Mouse (Mus musculus) kidney, embryonic 16.5 days (tissue): ENCODE results near the gene Magt1. TPM values are rescaled to one million over a fixed set of nuclear protein-coding genes. Genes with fewer than 3 reads are reported as not detected.
"Not testable (repeated sequence)": the region's sequence is repeated elsewhere in the genome, so short reads cannot be mapped to it uniquely, and the experiment has no call there.

Experiments used
- ATAC-seq: fragments of 200-750 bp; cut with Nextera tagmentation; 2 replicates; pipeline ENCODE4 v1.8.0; 2017; ENCODE audit warnings: moderate TSS enrichment; ENCODE audit not compliant: low FRiP score, low TSS enrichment
- H3K27ac ChIP-seq: fragments of 300-500 bp; sonication (generic); 2 replicates; pipeline ENCODE4 v1.5.1; 2014; ENCODE audit warnings: low read length
- H3K27me3 ChIP-seq: fragments of 300-500 bp; sonication (generic); 2 replicates; pipeline ENCODE4 v1.6.1; 2014; ENCODE audit warnings: low read length, control low read depth, mixed read lengths; ENCODE audit not compliant: insufficient read depth
- H3K36me3 ChIP-seq: fragments of 300-500 bp; sonication (generic); 2 replicates; pipeline ENCODE4 v1.6.1; 2014; ENCODE audit warnings: low read length, control low read depth, mixed read lengths; ENCODE audit not compliant: insufficient read depth
- H3K4me1 ChIP-seq: fragments of 300-500 bp; sonication (generic); 2 replicates; pipeline ENCODE4 v1.6.1; 2014; ENCODE audit warnings: low read length, control low read depth, mixed read lengths; ENCODE audit not compliant: insufficient read depth
- H3K4me2 ChIP-seq: fragments of 300-500 bp; sonication (generic); replicated peaks from 2 replicates; pipeline ENCODE4 v1.6.1; 2014; ENCODE audit warnings: low read depth, low read length
- H3K4me3 ChIP-seq: fragments of 300-500 bp; sonication (generic); 2 replicates; pipeline ENCODE4 v1.5.1; 2014; ENCODE audit warnings: mild to moderate bottlenecking, low read length
- H3K9ac ChIP-seq: fragments of 300-500 bp; sonication (generic); replicated peaks from 2 replicates; pipeline ENCODE4 v1.6.1; 2014; ENCODE audit warnings: low read length
- H3K9me3 ChIP-seq: fragments of 300-500 bp; sonication (generic); 2 replicates; pipeline ENCODE4 v1.6.1; 2016; ENCODE audit warnings: low read length, control low read depth
- WGBS: fragments of 180-500 bp; shearing (Covaris S2); extraction: QIAGEN DNeasy Blood & Tissue Kit; methylation state at CpG from one replicate; pipeline ENCODE4 v1.1.7; 2014; 5-methylcytosine and 5-hydroxymethylcytosine counted together
- polyA plus RNA-seq: library from polyadenylated mRNA; unstranded; fragments of >200 nt; fragmentation: Nextera tagmentation; extraction: Ambion mirVana; gene quantifications from 2 replicates; pipeline ENCODE4 v1.2.1, GENCODE M21; 2015

Magt1 gene
- polyA plus RNA-seq, 1 experiment from 2014 or later = 72.5 TPM

- peak overlapping the region; percentile 64 for H3K4me3 ChIP-seq
- peak overlapping the region; percentile 77 for H3K9ac ChIP-seq
- peak overlapping the region; percentile 53 for H3K4me2 ChIP-seq
- H3K27ac ChIP-seq = peak overlapping the region; percentile 80
- ATAC-seq = no peak; the same call in 1 of the 2 replicates
- 20% methylated on average over 8 of the region's 8 CpGs for WGBS
- H3K9me3 ChIP-seq = no peaks in the 10 kb centered on the region
- H3K4me1 ChIP-seq = 0 out of 2 replicates have a peak, but pooled peaks cover 2% of the 10 kb centered on the region
- no peaks in the 10 kb centered on the region for H3K36me3 ChIP-seq
- peaks cover 3% of the 10 kb centered on the region; the same call in 1 of the 2 replicates for H3K27me3 ChIP-seq
Measured at GRCm38 (mm10) chrX:106027343-106027674, 15.6 kb upstream of the Magt1 start.

- peak within 1 kb of the TSS; percentile 64 for H3K4me3 ChIP-seq
Measured at GRCm38 (mm10) chrX:106026418-106027342, 15.0 kb upstream of the Magt1 start, which contains the start of gene Atp7a. Atp7a (plus strand) TSS chrX:106027276.

DNA sequence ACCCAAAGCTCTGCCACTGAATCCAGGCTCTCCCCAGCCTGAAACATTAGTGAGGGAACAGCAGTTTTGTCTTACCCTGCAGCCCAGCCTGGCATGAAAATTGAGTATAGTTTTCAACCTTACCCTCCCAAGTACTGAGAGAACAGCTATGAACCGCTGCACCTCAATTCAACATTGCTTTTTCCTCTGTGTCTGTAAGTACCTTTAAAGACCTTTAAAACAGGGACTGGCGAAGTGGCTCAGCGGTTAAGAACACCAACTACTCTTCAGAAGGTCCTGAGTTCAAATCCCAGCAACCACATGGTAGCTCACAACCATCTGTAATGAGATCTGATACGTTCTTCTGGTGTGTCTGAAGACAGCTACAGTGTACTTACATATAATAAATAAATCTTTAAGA lies 5.8 kb upstream of the Magt1 start:
- peaks cover 7% of the 10 kb centered on the region; the same call in 1 of the 2 replicates for H3K4me1 ChIP-seq
- no peak overlapping the region for H3K27ac ChIP-seq
- H3K36me3 ChIP-seq = 0 out of 2 replicates have a peak, but pooled peaks cover 3% of the 10 kb centered on the region
- no peaks in the 10 kb centered on the region; the same call in 1 of the 2 replicates for H3K27me3 ChIP-seq
- WGBS = 76% methylated on average over 4 of the region's 4 CpGs
- H3K4me2 ChIP-seq = 0 out of 2 replicates have a peak overlapping the region, but pooled peaks have one; percentile 37
- H3K9ac ChIP-seq = no peak overlapping the region
- no peaks in the 10 kb centered on the region for H3K9me3 ChIP-seq
- no peak for ATAC-seq
- H3K4me3 ChIP-seq = peak overlapping the region; percentile 24; the same call in 1 of the 2 replicates

More at GRCm38 (mm10) chrX:106026418-106027342, 15.0 kb upstream of the Magt1 start, which contains the start of gene Atp7a:
- Histone ChIP-seq H3K4me2 (peak within 1 kb of the TSS; percentile 54), H3K9me3 (no peaks in the 10 kb centered on the region), H3K9ac (peak within 1 kb of the TSS; percentile 77), H3K27me3 (peaks cover 3% of the 10 kb centered on the region; the same call in 1 of the 2 replicates), H3K4me1 (no peaks in the 10 kb centered on the region), H3K27ac (peak within 1 kb of the TSS; percentile 80), H3K36me3 (no peaks in the 10 kb centered on the region)
- 19% methylated on average over 36 of the region's 36 CpGs for WGBS
- ATAC-seq = peak; percentile 98

GRCm38 (mm10) chrX:106017102-106017501 lies 5.4 kb upstream of the Magt1 start:
- Histone ChIP-seq H3K4me1 (peaks cover 9% of the 10 kb centered on the region; the same call in 1 of the 2 replicates), H3K27ac (no peak overlapping the region), H3K9me3 (no peaks in the 10 kb centered on the region), H3K27me3 (no peaks in the 10 kb centered on the region; the same call in 1 of the 2 replicates), H3K4me3 (peak overlapping the region; percentile 24), H3K36me3 (0 out of 2 replicates have a peak, but pooled peaks cover 3% of the 10 kb centered on the region), H3K4me2 (peak overlapping the region; percentile 37), H3K9ac (0 out of 2 replicates have a peak overlapping the region, but pooled peaks have one; percentile 35)
- 80% methylated on average over 3 of the region's 3 CpGs for WGBS
- no peak for ATAC-seq

DNA sequence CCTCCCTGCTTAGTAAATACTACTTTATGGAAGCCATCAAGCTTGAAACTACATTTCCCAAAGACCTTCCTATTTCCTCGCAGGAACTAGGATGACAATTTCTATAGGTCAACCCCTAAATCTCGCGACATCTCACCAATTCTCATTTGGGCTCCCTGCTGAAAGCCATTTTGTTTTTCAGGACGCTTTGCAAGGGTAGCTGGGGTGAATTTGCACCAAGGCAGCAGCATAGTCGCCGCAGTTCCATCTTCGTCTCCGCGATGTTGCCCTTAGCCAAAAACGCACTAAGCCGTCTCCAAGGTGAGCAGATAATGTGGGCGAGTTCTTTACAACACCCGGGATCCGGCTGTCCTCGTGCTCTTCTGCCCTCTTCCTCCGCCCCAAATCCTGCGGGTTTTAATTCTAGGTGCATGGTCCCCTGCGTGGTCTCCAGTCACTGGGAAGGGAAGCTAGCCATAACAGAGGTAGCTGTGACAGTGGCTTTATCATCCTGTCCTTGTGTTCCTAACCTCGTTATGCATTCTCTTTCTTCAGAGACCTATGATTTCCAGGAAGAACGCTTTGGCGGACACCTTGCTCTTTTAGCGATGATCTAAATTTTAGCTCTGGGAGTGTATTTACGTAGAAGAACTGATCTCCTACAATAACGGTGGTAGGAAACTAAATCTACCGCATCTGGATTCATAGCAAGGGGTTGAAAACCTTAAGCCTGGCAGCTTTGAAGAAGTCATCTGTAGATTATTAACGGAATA lies 4.0 kb upstream of the Magt1 start, which contains the start of gene Cox7b:
Cox7b (plus strand) TSS at position 130 of the 752 bp plus-strand sequence.
- no peaks in the 10 kb centered on the region for H3K36me3 ChIP-seq
- H3K4me1 ChIP-seq = peaks cover 9% of the 10 kb centered on the region; the same call in 1 of the 2 replicates
- peak; percentile 20; the same call in 1 of the 2 replicates for ATAC-seq
- H3K27me3 ChIP-seq = no peaks in the 10 kb centered on the region; the same call in 1 of the 2 replicates
- peak within 1 kb of the TSS; percentile 81 for H3K9ac ChIP-seq
- H3K27ac ChIP-seq = peak within 1 kb of the TSS; percentile 93
- WGBS = 22% methylated on average over 26 of the region's 26 CpGs
- peak within 1 kb of the TSS; percentile 36 for H3K4me2 ChIP-seq
- peak within 1 kb of the TSS; percentile 73 for H3K4me3 ChIP-seq
- H3K9me3 ChIP-seq = no peaks in the 10 kb centered on the region

DNA sequence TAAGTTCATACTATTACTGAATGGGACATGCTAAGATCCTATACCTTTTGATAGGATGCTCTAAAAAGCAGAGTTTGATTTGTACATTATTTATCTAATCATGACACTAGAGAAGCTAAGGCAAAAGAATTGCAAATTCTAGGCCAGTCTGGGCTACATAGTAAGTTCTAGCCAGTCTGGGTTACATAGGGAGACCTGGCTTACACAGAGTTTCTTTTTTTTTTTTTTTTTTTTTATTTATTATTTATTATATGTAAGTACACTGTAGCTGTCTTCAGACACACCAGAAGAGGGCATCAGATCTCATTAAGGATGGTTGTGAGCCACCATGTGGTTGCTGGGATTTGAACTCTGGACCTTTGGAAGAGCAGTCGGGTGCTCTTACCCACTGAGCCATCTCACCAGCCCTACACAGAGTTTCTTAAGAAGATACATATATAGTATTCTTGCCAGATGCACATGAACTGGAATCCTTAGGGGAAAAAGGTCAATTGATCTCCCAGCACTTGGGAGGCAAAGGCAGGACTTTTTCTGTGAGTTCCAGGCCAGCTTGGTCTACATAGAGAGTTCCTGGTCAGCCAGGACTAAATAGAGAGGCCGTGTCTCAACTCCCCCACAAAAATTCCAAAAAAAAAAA lies 3.2 kb upstream of the Magt1 start:
- not testable (repeated sequence) for H3K36me3 ChIP-seq, H3K9me3 ChIP-seq, ATAC-seq, H3K27me3 ChIP-seq, H3K27ac ChIP-seq, H3K9ac ChIP-seq
- H3K4me2 ChIP-seq = peak overlapping the region; percentile 32
- 71% methylated on average over 2 of the region's 2 CpGs for WGBS
- 0 out of 2 replicates have a peak overlapping the region, but pooled peaks have one; percentile 73 for H3K4me3 ChIP-seq
- H3K4me1 ChIP-seq = peaks cover 11% of the 10 kb centered on the region; the same call in 1 of the 2 replicates

GRCm38 (mm10) chrX:106013217-106013616 lies 1.5 kb upstream of the Magt1 start:
- Histone ChIP-seq H3K4me2 (no peak overlapping the region), H3K4me3 (no peak overlapping the region), H3K9ac (no peak overlapping the region), H3K36me3 (no peaks in the 10 kb centered on the region), H3K27ac (no peak overlapping the region), H3K9me3 (no peaks in the 10 kb centered on the region), H3K4me1 (peaks cover 11% of the 10 kb centered on the region; the same call in 1 of the 2 replicates), H3K27me3 (no peaks in the 10 kb centered on the region; the same call in 1 of the 2 replicates)
- ATAC-seq = no peak
- 36% methylated on average over 2 of the region's 2 CpGs for WGBS

GRCm38 (mm10) chrX:106012559-106012958 lies 853 bp upstream of the Magt1 start:
- Histone ChIP-seq H3K4me2 (peak overlapping the region; percentile 56), H3K36me3 (no peaks in the 10 kb centered on the region), H3K27me3 (no peaks in the 10 kb centered on the region; the same call in 1 of the 2 replicates), H3K9me3 (no peaks in the 10 kb centered on the region), H3K9ac (peak overlapping the region; percentile 60; the same call in 1 of the 2 replicates), H3K27ac (peak overlapping the region; percentile 87), H3K4me1 (peaks cover 11% of the 10 kb centered on the region; the same call in 1 of the 2 replicates), H3K4me3 (peak overlapping the region; percentile 38)
- 62% methylated on average over 3 of the region's 3 CpGs for WGBS
- no peak for ATAC-seq

- Histone ChIP-seq H3K4me1 (0 out of 2 replicates have a peak, but pooled peaks cover 7% of the 10 kb centered on the region), H3K36me3 (no peaks in the 10 kb centered on the region), H3K9me3 (no peaks in the 10 kb centered on the region), H3K4me2 (peak overlapping the region; percentile 56), H3K9ac (peak overlapping the region; percentile 72), H3K27ac (no peak overlapping the region), H3K27me3 (no peaks in the 10 kb centered on the region; the same call in 1 of the 2 replicates), H3K4me3 (peak overlapping the region; percentile 66)
- 12% methylated on average over 3 of the region's 3 CpGs for WGBS
- ATAC-seq = no peak
Measured at GRCm38 (mm10) chrX:106010762-106011161, 944 bp downstream of the Magt1 start.
